Mouse (Mus musculus): ENCODE measurements around the gene Tmem223.

- TF ChIP-seq CTCF (IDR thresholded peaks at IDR 0.05; ENCODE audit: low read depth, low read length) (no peak), POLR2A (IDR thresholded peaks at IDR 0.05; ENCODE audit: borderline replicate concordance, low read depth, low read length) (no peak)
These were observed 11.9 kb upstream of the Tmem223 start for GRCm38 (mm10) chr19:8758899-8759298.
